In genomic region chr3:95658236-95658867, GRCm38 (mm10) we compare ENCODE assay signal across 8 mouse cellular contexts. TPM values are rescaled to one million over a fixed set of nuclear protein-coding genes. Genes with fewer than 3 reads are reported as not detected.
DNase-seq lines count a peak whose midpoint lies in the region; ATAC-seq lines count a peak whose summit lies in the region.

TSS of gene Mcl1 (plus strand) at chr3:95658788.

- peak within 1 kb of the TSS; percentile 99 for H3K9ac ChIP-seq in forebrain, embryonic 11.5 days (ENCODE audit: low read length)
- H3K9ac ChIP-seq in heart, embryonic 15.5 days: peak within 1 kb of the TSS; percentile 98
- H3K9ac ChIP-seq in liver, embryonic 13.5 days: peak within 1 kb of the TSS; percentile 100
- H3K9ac ChIP-seq in stomach, embryonic 14.5 days (replicated peaks; ENCODE audit: low read depth, low read length): peak within 1 kb of the TSS; percentile 100

- peak within 1 kb of the TSS; percentile 64 for H3K4me2 ChIP-seq in forebrain, embryonic 11.5 days (ENCODE audit: low read depth, low read length, severe bottlenecking)
- H3K4me2 ChIP-seq in heart, embryonic 15.5 days: peak within 1 kb of the TSS; percentile 73
- peak within 1 kb of the TSS; percentile 87 for H3K4me2 ChIP-seq in liver, embryonic 13.5 days
- H3K4me2 ChIP-seq in stomach, embryonic 14.5 days (replicated peaks; ENCODE audit: low read depth, low read length): peak within 1 kb of the TSS; percentile 90

- H3K9me3 ChIP-seq in forebrain, embryonic 11.5 days (ENCODE audit: control insufficient read depth, low read length): no peaks in the 10 kb centered on the region
- H3K9me3 ChIP-seq in heart, embryonic 15.5 days (replicated peaks): no peaks in the 10 kb centered on the region
- no peaks in the 10 kb centered on the region for H3K9me3 ChIP-seq in liver, embryonic 13.5 days (replicated peaks)
- no peaks in the 10 kb centered on the region for H3K9me3 ChIP-seq in stomach, embryonic 14.5 days (ENCODE audit: control insufficient read depth, low read depth, low read length)

- H3K36me3 ChIP-seq in forebrain, embryonic 11.5 days (ENCODE audit: control insufficient read depth, insufficient read depth, low read length): peaks cover 10% of the 10 kb centered on the region
- peaks cover 14% of the 10 kb centered on the region; the same call in 1 of the 2 replicates for H3K36me3 ChIP-seq in heart, embryonic 15.5 days
- H3K36me3 ChIP-seq in liver, embryonic 13.5 days: peaks cover 33% of the 10 kb centered on the region
- H3K36me3 ChIP-seq in stomach, embryonic 14.5 days (ENCODE audit: control insufficient read depth, insufficient read depth, low read length): peaks cover 30% of the 10 kb centered on the region

- peak within 1 kb of the TSS; percentile 97 for H3K27ac ChIP-seq in forebrain, embryonic 11.5 days (ENCODE audit: low read depth, low read length)
- peak within 1 kb of the TSS; percentile 98 for H3K27ac ChIP-seq in heart, embryonic 15.5 days
- peak within 1 kb of the TSS; percentile 97 for H3K27ac ChIP-seq in liver, embryonic 13.5 days
- H3K27ac ChIP-seq in stomach, embryonic 14.5 days (ENCODE audit: low read length): peak within 1 kb of the TSS; percentile 99

- H3K27me3 ChIP-seq in forebrain, embryonic 11.5 days (ENCODE audit: control insufficient read depth, insufficient read depth, low read length): no peaks in the 10 kb centered on the region
- no peaks in the 10 kb centered on the region for H3K27me3 ChIP-seq in heart, embryonic 15.5 days
- H3K27me3 ChIP-seq in liver, embryonic 13.5 days: no peaks in the 10 kb centered on the region
- H3K27me3 ChIP-seq in stomach, embryonic 14.5 days (ENCODE audit: control insufficient read depth, insufficient read depth, low read length): no peaks in the 10 kb centered on the region

- peaks cover 11% of the 10 kb centered on the region for H3K4me1 ChIP-seq in forebrain, embryonic 11.5 days (replicated peaks; ENCODE audit: control insufficient read depth, insufficient read depth, low read length)
- peaks cover 43% of the 10 kb centered on the region for H3K4me1 ChIP-seq in heart, embryonic 15.5 days (replicated peaks)
- H3K4me1 ChIP-seq in liver, embryonic 13.5 days (replicated peaks): peaks cover 64% of the 10 kb centered on the region
- peaks cover 32% of the 10 kb centered on the region for H3K4me1 ChIP-seq in stomach, embryonic 14.5 days (ENCODE audit: control insufficient read depth, insufficient read depth, low read length)

- peak within 1 kb of the TSS; percentile 99 for H3K4me3 ChIP-seq in forebrain, embryonic 11.5 days (ENCODE audit: low read depth, low read length)
- H3K4me3 ChIP-seq in heart, embryonic 15.5 days: peak within 1 kb of the TSS; percentile 69
- peak within 1 kb of the TSS; percentile 97 for H3K4me3 ChIP-seq in liver, embryonic 13.5 days (replicated peaks)
- H3K4me3 ChIP-seq in stomach, embryonic 14.5 days (ENCODE audit: low read depth, low read length): peak within 1 kb of the TSS; percentile 100

- 1% methylated on average over 43 of the region's 43 CpGs for WGBS in forebrain, embryonic 11.5 days
- WGBS in heart, embryonic 15.5 days: under 1% methylated on average over 43 of the region's 43 CpGs
- under 1% methylated on average over 43 of the region's 43 CpGs for WGBS in liver, embryonic 13.5 days (ENCODE audit: insufficient replicate concordance)
- under 1% methylated on average over 43 of the region's 43 CpGs for WGBS in stomach, embryonic 14.5 days

- peak; percentile 76 to 80 for DNase-seq in CD8-positive naive resting alpha-beta T cell, adult 2 months (ENCODE audit: low read depth in 2 of 2, low spot score in 2 of 2)
- peak; percentile 88 for DNase-seq in c-Kit-positive CD71-negative TER-119-negative erythroid progenitor cells, embryonic 14.5 days (ENCODE audit: low read depth)
- DNase-seq in forebrain, embryonic 11.5 days (ENCODE audit: low spot score): peak; percentile 97
- DNase-seq in kidney, postnatal 25 days: peak; percentile 96 to 98
- peak; percentile 91 for DNase-seq in liver, embryonic 13.5 days
- DNase-seq in natural killer cell, adult 2 months (ENCODE audit: low spot score in 2 of 2): peak; percentile 88 to 90

- ATAC-seq in forebrain, embryonic 11.5 days (replicated peaks; ENCODE audit: low FRiP score): peak; percentile 97
- peak; percentile 94 for ATAC-seq in heart, embryonic 15.5 days (replicated peaks; ENCODE audit: insufficient number of reproducible peaks, insufficient read depth, low FRiP score, low read depth)
- peak; percentile 94 for ATAC-seq in liver, embryonic 13.5 days (ENCODE audit: low read depth)
- peak; percentile 99 for ATAC-seq in stomach, embryonic 14.5 days (ENCODE audit: insufficient number of reproducible peaks, insufficient read depth, low FRiP score, low read depth)

RNA-seq across cellular contexts. Expression of gene Mcl1, which starts in this region (rescaled TPM):
- polyA plus RNA-seq in forebrain, embryonic 11.5 days (2014; fragmentation: Nextera tagmentation; extraction: Ambion mirVana): 66.8 and 69.9 TPM in 2 replicates
- polyA plus RNA-seq in heart, embryonic 15.5 days (2015; fragmentation: Nextera tagmentation; extraction: Ambion mirVana): 38.4 and 45.4 TPM in 2 replicates
- polyA plus RNA-seq in liver, embryonic 13.5 days (2015; fragmentation: Nextera tagmentation; extraction: Ambion mirVana): 31.8 and 33.3 TPM in 2 replicates
- polyA plus RNA-seq in stomach, embryonic 14.5 days (2014; fragmentation: Nextera tagmentation; extraction: Ambion mirVana): 47.0 and 61.2 TPM in 2 replicates

Comparison
In these comparisons a context has a peak if more than half of its experiments do, and no peak if none do; other contexts are left out.
1. Peak in every context shown above with its lines: DNase-seq, ATAC-seq, H3K4me3 ChIP-seq and H3K27ac ChIP-seq.